Mouse (Mus musculus) R1 (cell line): ENCODE data around the gene Rimbp2.
"Not testable (repeated sequence)": the region's sequence is repeated elsewhere in the genome, so short reads cannot be mapped to it uniquely, and the experiment has no call there.

Experiments
- DNase-seq: peaks from one replicate; pipeline ENCODE4 v3.0.0-alpha.2; 2018; ENCODE audit warnings: low read depth, low spot score

Rimbp2 gene

GRCm38 (mm10) chr5:128953278-128954070 lies at the start of gene Rimbp2:
Gene Rimbp2 (minus strand): TSS chr5:128953486.
- peak; percentile 90 for DNase-seq

GRCm38 (mm10) chr5:129002571-129003011 lies 49.3 kb upstream of the Rimbp2 start:
- DNase-seq, result no peak

- DNase-seq, result peak; percentile 38
These were observed 47.6 kb upstream of the Rimbp2 start for GRCm38 (mm10) chr5:129000706-129001468.

- no peak for DNase-seq
These were observed 34.1 kb upstream of the Rimbp2 start for GRCm38 (mm10) chr5:128987141-128987954.

GRCm38 (mm10) chr5:128985946-128986345 lies 32.7 kb upstream of the Rimbp2 start:
- DNase-seq, result no peak

- DNase-seq, result no peak
These were observed 31.2 kb upstream of the Rimbp2 start for GRCm38 (mm10) chr5:128984536-128984935.

GRCm38 (mm10) chr5:128981607-128982006 lies 28.3 kb upstream of the Rimbp2 start:
- peak; percentile 78 for DNase-seq

- peak; percentile 52 for DNase-seq
These were observed 27.6 kb upstream of the Rimbp2 start for GRCm38 (mm10) chr5:128980857-128981256.

- DNase-seq, result peak; percentile 53
These were observed 25.7 kb upstream of the Rimbp2 start for GRCm38 (mm10) chr5:128978957-128979356.

- DNase-seq, result not testable (repeated sequence)
These were observed 24.2 kb upstream of the Rimbp2 start for GRCm38 (mm10) chr5:128977466-128977865.

GRCm38 (mm10) chr5:128976266-128976665 lies 23.0 kb upstream of the Rimbp2 start:
- DNase-seq, result peak; percentile 63

- peak; percentile 84 for DNase-seq
These were observed 18.0 kb upstream of the Rimbp2 start for GRCm38 (mm10) chr5:128971298-128971697.

GRCm38 (mm10) chr5:128970878-128971277 lies 17.6 kb upstream of the Rimbp2 start:
- peak; percentile 81 for DNase-seq

GRCm38 (mm10) chr5:128964353-128964752 lies 11.1 kb upstream of the Rimbp2 start:
- DNase-seq, result peak; percentile 53

- DNase-seq, result peak; percentile 60
These were observed 5.6 kb upstream of the Rimbp2 start for GRCm38 (mm10) chr5:128958916-128959315.

GRCm38 (mm10) chr5:128954371-128954770 lies 1.1 kb upstream of the Rimbp2 start:
- peak; percentile 87 for DNase-seq

GRCm38 (mm10) chr5:128952291-128953195 lies 743 bp downstream of the Rimbp2 start:
- no peak for DNase-seq

GRCm38 (mm10) chr5:128951472-128951871 lies 1.8 kb downstream of the Rimbp2 start:
- no peak for DNase-seq

GRCm38 (mm10) chr5:128947093-128947492 lies 6.2 kb downstream of the Rimbp2 start:
- DNase-seq, result peak; percentile 52

- no peak for DNase-seq
These were observed 12.8 kb downstream of the Rimbp2 start for GRCm38 (mm10) chr5:128940436-128940835.
